Mouse (Mus musculus) heart, embryonic 14.5 days (tissue): ENCODE measurements around the gene Gm3417. TPM values are rescaled to one million over a fixed set of nuclear protein-coding genes. Genes with fewer than 3 reads are reported as not detected.
"Not testable (repeated sequence)": the region's sequence is repeated elsewhere in the genome, so short reads cannot be mapped to it uniquely, and the experiment has no call there.

Source experiments
- ATAC-seq: fragments of 200-750 bp; cut with Nextera tagmentation; 2 replicates; pipeline ENCODE4 v1.8.0; 2017; ENCODE audit warnings: low read depth, moderate TSS enrichment; ENCODE audit not compliant: insufficient number of reproducible peaks, insufficient read depth, low FRiP score
- H3K27ac ChIP-seq, 2 experiments: fragments of 200-500 bp in 1 of 2; fragments of 300-500 bp in 1 of 2; sonication (generic) in 1 of 2; replicated peaks in 1 of 2; 2 replicates each; pipeline ENCODE4 v1.5.1; 2012 to 2014; ENCODE audit warnings: low read depth in 2 of 2, low read length in 2 of 2, control low read depth in 1 of 2, mild to moderate bottlenecking in 1 of 2, mixed read lengths in 1 of 2; ENCODE audit not compliant: control insufficient read depth in 1 of 2, insufficient read depth in 1 of 2
- H3K27me3 ChIP-seq: fragments of 300-500 bp; sonication (generic); 2 replicates; pipeline ENCODE4 v1.6.1; 2014; ENCODE audit warnings: mild to moderate bottlenecking, low read length, control low read depth; ENCODE audit not compliant: control insufficient read depth, insufficient read depth
- H3K36me3 ChIP-seq: fragments of 300-500 bp; sonication (generic); 2 replicates; pipeline ENCODE4 v1.6.1; 2014; ENCODE audit warnings: mild to moderate bottlenecking, control low read depth, low read length, mixed read lengths; ENCODE audit not compliant: control insufficient read depth, insufficient read depth
- H3K4me1 ChIP-seq, 2 experiments: fragments of 200-500 bp in 1 of 2; fragments of 300-500 bp in 1 of 2; sonication (generic) in 1 of 2; 2 replicates each; pipeline ENCODE4 v1.6.1; 2012 to 2014; ENCODE audit warnings: low read length in 2 of 2, control low read depth in 1 of 2, mixed read lengths in 1 of 2; ENCODE audit not compliant: control insufficient read depth in 2 of 2, insufficient read depth in 2 of 2
- H3K4me2 ChIP-seq: fragments of 300-500 bp; sonication (generic); 2 replicates; pipeline ENCODE4 v1.6.1; 2014; ENCODE audit warnings: mild to moderate bottlenecking, low read length
- H3K4me3 ChIP-seq, 2 experiments: fragments of 200-500 bp in 1 of 2; fragments of 300-500 bp in 1 of 2; sonication (generic) in 1 of 2; 2 replicates each; pipeline ENCODE4 v1.5.1; 2012 to 2014; ENCODE audit warnings: low read length in 2 of 2, mild to moderate bottlenecking in 2 of 2, control low read depth in 1 of 2, low read depth in 1 of 2, moderate library complexity in 1 of 2; ENCODE audit not compliant: control insufficient read depth in 1 of 2, insufficient read depth in 1 of 2
- H3K9ac ChIP-seq: fragments of 300-500 bp; sonication (generic); 2 replicates; pipeline ENCODE4 v1.6.1; 2014; ENCODE audit warnings: mild to moderate bottlenecking, low read length
- H3K9me3 ChIP-seq: fragments of 300-500 bp; sonication (generic); 2 replicates; pipeline ENCODE4 v1.6.1; 2016; ENCODE audit warnings: low read length, control low read depth; ENCODE audit not compliant: control insufficient read depth
- WGBS: fragments of 180-500 bp; shearing (Covaris S2); extraction: QIAGEN DNeasy Blood & Tissue Kit; methylation state at CpG from one replicate; pipeline ENCODE4 v1.1.7; 2014; 5-methylcytosine and 5-hydroxymethylcytosine counted together
- polyA plus RNA-seq: library from polyadenylated mRNA; unstranded; fragments of >200 nt; fragmentation: Nextera tagmentation; extraction: Ambion mirVana; gene quantifications from 2 replicates; pipeline ENCODE4 v1.2.1, GENCODE M21; 2014

Gm3417 gene
- polyA plus RNA-seq, 1 experiment from 2014 or later, result not detected

GRCm38 (mm10) chr17:14944551-14944950, 34.0 kb downstream of the Gm3417 start:
- H3K4me1 ChIP-seq, result peaks cover 4 to 14% of the 10 kb centered on the region in 2 experiments; a peak in 3 of 4 replicates
- no peaks in the 10 kb centered on the region for H3K27me3 ChIP-seq
- no peak overlapping the region for H3K27ac ChIP-seq
- H3K36me3 ChIP-seq, result peaks cover 45% of the 10 kb centered on the region
- H3K9me3 ChIP-seq, result no peaks in the 10 kb centered on the region
- no peak overlapping the region for H3K4me3 ChIP-seq
- H3K4me2 ChIP-seq, result peak overlapping the region; percentile 95
- 89% methylated on average over 1 of the region's 1 CpGs for WGBS
- no peak overlapping the region for H3K9ac ChIP-seq
- no peak for ATAC-seq

- Histone ChIP-seq H3K9me3 (no peaks in the 10 kb centered on the region), H3K4me2 (peak overlapping the region; percentile 95), H3K4me1 (peaks cover 4 to 14% of the 10 kb centered on the region in 2 experiments; a peak in 3 of 4 replicates), H3K27ac (peak overlapping the region; percentile 14 to 75; a peak in 2 of 4 replicates), H3K9ac (peak overlapping the region; percentile 92), H3K27me3 (no peaks in the 10 kb centered on the region), H3K36me3 (peaks cover 38% of the 10 kb centered on the region), H3K4me3 (peak overlapping the region; percentile 66)
- ATAC-seq, result peak; percentile 2; the same call in 1 of the 2 replicates
- WGBS, result 13% methylated on average over 16 of the region's 16 CpGs
These were observed 34.9 kb downstream of the Gm3417 start for GRCm38 (mm10) chr17:14943729-14944059.

- Histone ChIP-seq H3K4me1 (peaks cover 4 to 14% of the 10 kb centered on the region in 2 experiments; a peak in 3 of 4 replicates), H3K27ac (peak within 1 kb of the TSS; percentile 71 to 75), H3K9me3 (no peaks in the 10 kb centered on the region), H3K4me3 (peak within 1 kb of the TSS; percentile 66), H3K9ac (peak within 1 kb of the TSS; percentile 92), H3K36me3 (peaks cover 33% of the 10 kb centered on the region), H3K4me2 (peak within 1 kb of the TSS; percentile 95), H3K27me3 (no peaks in the 10 kb centered on the region)
- ATAC-seq, result peak; percentile 95
- under 1% methylated on average over 54 of the region's 54 CpGs for WGBS
These were observed 35.4 kb downstream of the Gm3417 start, which contains the start of the genes Wdr27 and 1600012H06Rik for GRCm38 (mm10) chr17:14943009-14943728. Gene Wdr27, minus strand, starts transcription at chr17:14943158. Gene 1600012H06Rik, plus strand, starts transcription at chr17:14943184.

GRCm38 (mm10) chr17:14942181-14942580, 36.4 kb downstream of the Gm3417 start:
- WGBS, result 62% methylated on average over 6 of the region's 6 CpGs
- not testable (repeated sequence) for H3K9me3 ChIP-seq, ATAC-seq, H3K27me3 ChIP-seq, H3K27ac ChIP-seq
- Histone ChIP-seq H3K4me1 (peaks cover 4 to 14% of the 10 kb centered on the region in 2 experiments; a peak in 3 of 4 replicates), H3K36me3 (peaks cover 26% of the 10 kb centered on the region), H3K4me3 (peak overlapping the region; percentile 17 to 66; a peak in 3 of 4 replicates), H3K4me2 (peak overlapping the region; percentile 95), H3K9ac (peak overlapping the region; percentile 92)

- H3K4me3 ChIP-seq, result no peak overlapping the region
- H3K4me1 ChIP-seq, result no peaks in the 10 kb centered on the region
- H3K36me3 ChIP-seq, result no peaks in the 10 kb centered on the region
- no peak overlapping the region for H3K27ac ChIP-seq
- H3K9me3 ChIP-seq, result no peaks in the 10 kb centered on the region
- no peak overlapping the region for H3K4me2 ChIP-seq
- ATAC-seq, result no peak
- no peaks in the 10 kb centered on the region for H3K27me3 ChIP-seq
- 53% methylated on average over 5 of the region's 5 CpGs for WGBS
- no peak overlapping the region for H3K9ac ChIP-seq
These were observed 42.6 kb downstream of the Gm3417 start for GRCm38 (mm10) chr17:14935841-14936605.

GRCm38 (mm10) chr17:14935280-14935679, 43.3 kb downstream of the Gm3417 start:
- H3K27ac ChIP-seq, result not testable (repeated sequence)
- 80% methylated on average over 14 of the region's 14 CpGs for WGBS

GRCm38 (mm10) chr17:14931469-14931868, 47.1 kb downstream of the Gm3417 start:
- H3K36me3 ChIP-seq, result no peaks in the 10 kb centered on the region
- no peak overlapping the region for H3K27ac ChIP-seq
- WGBS, result 72% methylated on average over 5 of the region's 5 CpGs
- no peak overlapping the region for H3K9ac ChIP-seq
- H3K4me2 ChIP-seq, result no peak overlapping the region
- no peaks in the 10 kb centered on the region for H3K4me1 ChIP-seq
- no peaks in the 10 kb centered on the region for H3K9me3 ChIP-seq
- ATAC-seq, result no peak
- H3K4me3 ChIP-seq, result no peak overlapping the region
- H3K27me3 ChIP-seq, result no peaks in the 10 kb centered on the region

More at GRCm38 (mm10) chr17:14935280-14935679, 43.3 kb downstream of the Gm3417 start:
- H3K4me3 ChIP-seq, H3K9ac ChIP-seq, H3K27me3 ChIP-seq, H3K9me3 ChIP-seq, H3K4me1 ChIP-seq, H3K36me3 ChIP-seq, ATAC-seq, H3K4me2 ChIP-seq: not testable (repeated sequence)
